Mouse (Mus musculus): ENCODE results near the gene Faap100.

The Faap100 gene

DNA sequence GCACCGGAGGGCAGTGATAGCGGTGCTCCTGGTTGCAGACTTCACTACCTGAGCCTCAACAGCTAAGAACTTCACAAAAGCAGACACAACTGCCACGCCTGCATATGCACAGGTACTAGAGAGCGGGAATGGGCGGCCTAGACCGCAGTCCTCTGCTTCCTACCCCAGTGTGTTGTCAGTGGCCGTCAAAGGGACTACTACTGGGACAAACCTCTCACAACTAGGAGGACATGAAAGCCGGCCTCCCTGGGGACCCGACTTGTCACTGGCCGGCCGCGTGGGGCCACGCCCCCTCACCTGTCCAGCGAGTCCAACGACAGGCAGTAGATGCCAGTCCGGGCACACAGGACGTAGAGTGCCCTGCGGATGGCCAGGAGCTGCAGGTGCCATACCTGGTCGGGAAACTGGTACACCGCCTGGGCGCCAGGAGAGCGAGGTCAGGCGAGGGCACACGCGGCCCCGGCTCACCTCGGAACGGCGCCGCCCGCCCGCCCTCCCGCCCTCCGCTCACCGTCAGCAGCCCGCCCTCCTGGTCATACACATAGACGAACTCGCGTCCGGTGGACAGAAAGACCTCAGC, 443 bp downstream of the Faap100 start:
- in situ Hi-C loops (cut with MboI; ENCODE audit: low pct_unique_long_range_greater_than_20kb in 1 of 2, low sequenced_read_pairs in 2 of 2, unreplicated experiment in 1 of 2), result no loop called here

DNA sequence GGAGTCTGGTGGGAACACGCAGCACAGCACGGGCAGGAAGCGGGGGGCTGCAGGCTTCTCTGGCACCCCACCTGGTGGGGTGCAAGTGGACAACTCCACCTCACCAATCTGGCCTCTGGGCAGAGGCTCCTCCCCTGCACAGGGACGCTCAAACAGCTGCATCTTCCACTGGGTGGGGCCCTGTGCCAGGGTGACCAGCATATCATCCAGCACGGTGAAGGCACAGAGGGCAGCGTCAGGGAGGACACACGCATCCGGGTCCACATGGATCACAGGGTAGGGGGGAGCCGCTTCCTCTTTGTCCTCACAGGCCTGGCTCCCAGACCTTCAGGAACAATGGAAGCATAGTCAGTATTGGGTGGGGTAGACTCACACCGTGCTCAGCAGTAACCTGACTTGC, 1.2 kb downstream of the Faap100 start:
- in situ Hi-C loops (cut with MboI; ENCODE audit: low pct_unique_long_range_greater_than_20kb in 1 of 2, low sequenced_read_pairs in 2 of 2, unreplicated experiment in 1 of 2), result no loop called here

DNA sequence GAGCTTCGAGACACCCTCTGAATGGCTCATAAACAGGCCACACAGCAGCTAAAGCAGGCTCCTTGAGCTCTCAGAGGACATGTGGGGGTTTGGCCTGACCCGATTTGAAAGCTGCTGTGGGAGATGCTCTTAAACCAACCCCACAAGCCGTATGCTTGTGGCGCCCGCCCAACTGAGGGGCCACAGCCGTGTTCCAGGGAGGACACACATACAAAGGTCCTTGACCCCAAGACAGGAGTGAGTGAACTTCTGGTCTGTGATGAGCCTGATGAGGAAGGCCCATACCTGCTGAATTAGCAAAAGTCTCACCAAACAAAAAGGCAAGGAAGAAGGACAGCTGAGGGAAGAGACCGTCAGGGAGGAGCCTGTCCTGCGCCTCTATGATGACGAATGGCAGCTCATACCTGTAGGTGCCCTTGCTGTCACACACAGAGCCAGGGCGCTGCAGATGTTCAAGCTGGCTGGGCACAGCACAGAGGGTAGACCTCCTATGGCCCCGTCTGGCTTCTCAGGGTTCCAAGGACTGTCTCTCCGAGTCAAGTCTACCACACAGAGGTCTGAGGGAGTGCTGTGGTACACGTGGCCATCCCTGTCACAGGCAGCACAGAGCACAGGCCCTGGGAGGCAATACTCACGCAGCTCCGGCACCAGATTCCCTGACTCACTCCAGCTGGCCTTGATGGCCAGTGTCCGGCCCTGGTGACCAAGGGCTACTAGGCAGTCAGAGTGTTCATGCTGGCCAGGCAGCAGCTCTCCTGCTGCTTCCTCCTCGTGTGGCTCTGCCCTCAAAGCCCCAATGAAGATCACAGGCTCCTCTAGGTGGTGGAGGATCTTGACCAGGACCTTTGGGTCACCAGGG, 2.0 kb downstream of the Faap100 start:
- in situ Hi-C loops (cut with MboI; ENCODE audit: low pct_unique_long_range_greater_than_20kb in 1 of 2, low sequenced_read_pairs in 2 of 2, unreplicated experiment in 1 of 2), result no loop called here

DNA sequence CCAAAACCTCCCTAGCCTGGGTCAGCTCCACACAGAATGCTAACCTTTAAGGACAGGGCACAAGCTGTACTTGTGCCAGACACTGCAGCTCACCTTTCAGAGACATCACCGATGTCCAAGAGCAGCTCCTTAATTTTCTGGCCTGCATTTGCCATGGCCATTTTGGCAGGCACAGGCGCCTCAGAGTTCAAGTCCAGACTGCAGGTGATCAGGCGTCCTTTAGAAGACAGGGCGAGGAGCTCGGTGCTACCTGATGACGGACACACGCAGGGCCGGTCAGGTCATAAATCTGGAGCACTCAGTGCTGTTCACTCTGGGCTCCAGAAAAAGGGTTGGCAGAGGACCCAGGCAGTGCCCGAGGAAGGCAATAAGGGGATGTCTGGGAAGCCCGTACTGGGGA, 3.2 kb downstream of the Faap100 start:
- in situ Hi-C loops (cut with MboI; ENCODE audit: low pct_unique_long_range_greater_than_20kb in 1 of 2, low sequenced_read_pairs in 2 of 2, unreplicated experiment in 1 of 2), result no loop called here

DNA sequence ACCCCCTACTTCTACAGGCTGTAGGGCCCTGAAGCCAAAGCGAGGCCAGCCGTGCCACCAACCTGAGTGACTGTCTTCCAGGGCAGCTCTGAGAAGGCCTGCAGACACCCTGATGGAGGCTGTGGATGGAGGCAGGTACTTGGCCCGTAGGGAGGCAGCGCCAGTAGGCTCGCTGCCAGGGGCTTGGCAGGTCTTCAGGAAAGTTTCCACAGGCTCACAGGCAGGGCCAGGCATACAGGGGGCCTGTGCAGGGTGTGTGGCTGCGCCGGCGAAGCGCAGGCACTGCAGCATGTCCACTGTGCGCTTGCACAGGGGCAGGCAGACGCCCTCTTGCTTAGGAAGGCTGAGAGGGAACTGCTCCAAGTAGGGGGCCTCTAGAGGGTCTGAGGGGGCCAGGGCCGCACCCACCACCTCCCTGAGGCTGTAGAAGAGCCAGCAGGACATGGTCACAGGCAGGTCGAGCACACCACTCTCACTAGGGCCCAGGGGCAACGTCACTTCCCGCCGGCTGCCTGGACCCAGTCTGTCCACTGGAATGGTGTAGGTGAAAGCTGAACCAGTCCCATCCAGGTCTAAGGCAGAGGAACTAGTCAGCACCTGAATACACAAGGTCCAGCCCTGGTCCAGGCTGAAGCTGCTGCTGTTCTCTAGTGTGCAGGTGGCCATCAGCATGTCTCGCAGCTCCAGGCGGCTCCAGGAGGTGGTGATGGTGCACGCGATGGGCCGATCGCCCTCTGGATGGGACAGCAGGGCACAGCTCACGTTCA, 4.6 kb downstream of the Faap100 start:
- in situ Hi-C loops (cut with MboI; ENCODE audit: low pct_unique_long_range_greater_than_20kb in 1 of 2, low sequenced_read_pairs in 2 of 2, unreplicated experiment in 1 of 2), result no loop called here

DNA sequence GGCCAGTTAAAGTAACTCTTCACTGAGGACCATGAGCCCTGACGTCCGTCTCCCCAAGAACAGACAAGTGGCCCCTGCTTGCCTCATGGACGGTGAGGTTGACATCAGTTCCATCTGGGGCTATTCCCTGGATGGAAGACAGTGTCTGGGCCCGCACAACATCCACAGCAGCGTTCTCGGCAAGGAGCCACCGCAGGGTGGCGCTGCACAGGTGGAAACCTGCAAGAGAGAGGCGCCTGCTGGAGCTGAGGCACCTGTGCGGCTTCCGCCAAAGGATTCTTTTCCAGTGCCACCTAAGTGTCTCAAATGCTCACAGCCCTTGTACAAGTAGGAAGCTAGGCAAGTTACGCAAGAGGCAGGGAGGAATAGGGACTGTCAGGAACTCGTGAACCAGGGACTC, 5.5 kb downstream of the Faap100 start:
- in situ Hi-C loops (cut with MboI; ENCODE audit: low pct_unique_long_range_greater_than_20kb in 1 of 2, low sequenced_read_pairs in 2 of 2, unreplicated experiment in 1 of 2), result no loop called here

DNA sequence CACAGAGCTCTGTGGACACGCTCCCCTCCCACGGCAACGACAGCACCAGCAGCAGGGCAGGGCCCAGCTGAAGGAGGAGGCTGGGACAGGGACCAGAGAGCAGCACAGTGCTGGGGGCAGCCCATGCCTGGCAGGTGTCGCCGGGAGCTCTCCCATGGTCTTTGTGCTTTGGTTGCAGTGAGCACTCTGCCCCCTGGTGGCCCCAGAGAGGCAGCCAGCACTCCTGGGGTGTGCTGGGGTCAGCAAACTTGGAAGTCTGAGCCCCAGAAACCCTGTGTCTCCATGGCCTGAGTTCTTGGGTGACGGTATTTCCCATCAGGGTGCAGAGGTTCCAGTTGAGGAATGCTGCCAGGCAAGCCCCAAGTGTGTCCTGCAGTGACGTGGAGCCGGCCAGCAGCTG, 8.9 kb downstream of the Faap100 start:
- in situ Hi-C loops (cut with MboI; ENCODE audit: low pct_unique_long_range_greater_than_20kb in 1 of 2, low sequenced_read_pairs in 2 of 2, unreplicated experiment in 1 of 2), result no loop called here

DNA sequence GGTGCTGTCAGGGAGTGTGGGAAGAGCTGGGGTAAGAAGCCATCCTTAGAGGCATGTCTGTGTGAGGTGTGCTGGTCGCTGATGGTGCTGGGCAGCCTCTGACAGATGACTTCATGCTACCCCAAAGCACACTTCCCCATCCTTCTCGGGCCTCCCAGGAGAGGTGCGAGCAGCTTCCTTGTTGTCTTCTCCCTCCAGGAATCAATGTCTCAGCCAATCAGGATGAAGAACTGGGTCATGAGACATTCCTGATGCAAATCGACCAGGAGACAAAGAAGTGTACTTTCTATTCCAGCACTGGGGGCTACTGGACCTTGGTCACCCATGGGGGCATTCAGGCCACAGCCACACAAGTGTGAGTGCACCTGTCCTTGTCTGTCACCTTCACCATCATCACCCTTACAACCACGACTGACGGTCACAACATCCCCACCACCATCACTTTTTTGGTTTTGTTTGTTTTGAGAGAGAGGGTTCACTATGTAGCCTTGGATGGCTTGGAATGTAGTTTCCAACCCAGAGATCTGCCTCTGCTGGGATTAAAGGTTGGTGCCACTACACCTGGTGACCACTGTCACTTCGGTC, 12.0 kb downstream of the Faap100 start:
- in situ Hi-C loops (cut with MboI; ENCODE audit: low pct_unique_long_range_greater_than_20kb in 1 of 2, low sequenced_read_pairs in 2 of 2, unreplicated experiment in 1 of 2), result no loop called here

DNA sequence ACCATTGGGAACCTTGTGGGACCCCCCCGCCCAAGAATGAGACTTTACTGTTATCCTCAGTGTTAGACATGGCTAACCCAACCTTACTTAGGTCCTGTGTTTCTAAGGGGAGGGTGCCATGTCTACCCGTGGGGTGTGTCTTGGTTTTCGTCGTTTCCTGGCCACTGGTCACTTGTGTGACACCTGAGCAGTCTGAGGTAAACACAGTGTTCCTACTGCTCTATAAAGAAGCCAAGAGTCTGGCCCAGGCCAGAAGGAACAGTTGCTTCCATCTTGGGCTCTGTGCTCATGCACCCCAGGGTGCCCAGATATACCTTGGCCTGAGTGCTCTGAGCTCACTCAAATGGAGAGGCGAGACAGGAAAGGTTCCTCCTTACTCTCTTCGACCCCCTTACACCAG, 15.7 kb downstream of the Faap100 start:
- in situ Hi-C loops (cut with MboI; ENCODE audit: low pct_unique_long_range_greater_than_20kb in 1 of 2, low sequenced_read_pairs in 2 of 2, unreplicated experiment in 1 of 2), result no loop called here

DNA sequence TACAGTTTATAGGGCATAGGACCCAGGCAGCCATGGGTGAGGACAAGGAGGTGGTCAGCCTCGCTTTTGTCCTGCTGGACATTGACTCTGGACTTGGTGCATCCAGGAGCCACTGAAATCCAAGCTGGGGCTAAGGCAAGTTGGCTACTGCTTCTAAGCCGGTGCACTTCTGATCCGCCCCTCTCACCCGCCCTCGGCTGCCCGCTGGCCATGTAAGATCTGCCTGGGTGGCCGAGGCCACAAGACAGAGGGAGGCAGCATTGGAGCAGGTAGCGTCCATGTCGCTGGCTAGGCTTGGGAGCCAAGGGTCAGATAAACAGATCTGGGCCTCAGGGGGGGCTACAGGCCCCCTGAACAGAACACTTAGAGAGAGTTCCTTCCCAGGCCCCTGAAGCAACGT, 17.3 kb downstream of the Faap100 start, which contains the start of gene Fscn2:
Gene Fscn2 (plus strand): TSS at position 240 of the 400 bp plus-strand sequence.
- in situ Hi-C loops (cut with MboI; ENCODE audit: low pct_unique_long_range_greater_than_20kb in 1 of 2, low sequenced_read_pairs in 2 of 2, unreplicated experiment in 1 of 2), result no loop called here

DNA sequence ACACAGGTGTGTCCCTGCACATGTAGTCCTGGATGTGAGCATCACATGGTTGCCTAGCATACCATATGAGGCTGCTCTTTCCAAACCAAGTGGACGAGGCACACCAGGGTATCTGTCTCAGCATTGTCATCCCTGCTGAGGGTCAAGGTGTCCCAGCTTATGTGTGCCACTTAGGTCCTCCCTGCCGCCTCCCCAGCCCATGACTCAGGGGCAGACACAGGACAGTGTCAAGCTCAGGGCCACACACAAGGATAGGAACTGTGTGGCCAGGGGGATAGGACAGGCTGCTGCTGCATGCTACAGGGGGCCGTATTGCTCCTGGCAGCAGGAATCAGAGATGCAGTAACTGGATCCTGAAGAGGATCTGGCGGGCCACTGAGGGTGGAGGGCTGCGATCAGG, 17.8 kb downstream of the Faap100 start:
- in situ Hi-C loops (cut with MboI; ENCODE audit: low pct_unique_long_range_greater_than_20kb in 1 of 2, low sequenced_read_pairs in 2 of 2, unreplicated experiment in 1 of 2), result no loop called here

DNA sequence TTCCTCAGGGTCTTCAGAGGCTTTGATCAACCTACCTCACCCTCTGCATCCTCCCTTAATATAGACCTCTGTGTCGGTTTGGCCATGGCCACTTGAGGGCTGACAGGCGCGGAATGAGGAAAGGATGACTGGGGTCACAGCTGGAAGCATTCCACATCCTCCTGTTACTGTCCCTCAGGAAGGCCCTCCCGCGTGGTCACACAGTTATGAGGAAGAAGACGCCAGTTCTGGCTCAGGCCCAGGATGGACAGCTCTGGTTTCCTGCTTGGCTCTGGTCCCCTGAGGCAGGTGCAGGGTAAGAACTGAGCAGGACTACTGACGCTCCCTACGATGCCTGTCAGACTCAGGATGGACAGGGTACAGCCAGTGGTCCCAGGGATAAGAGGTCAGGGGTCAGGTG, 18.5 kb downstream of the Faap100 start:
- in situ Hi-C loops (cut with MboI; ENCODE audit: low pct_unique_long_range_greater_than_20kb in 1 of 2, low sequenced_read_pairs in 2 of 2, unreplicated experiment in 1 of 2), result no loop called here

DNA sequence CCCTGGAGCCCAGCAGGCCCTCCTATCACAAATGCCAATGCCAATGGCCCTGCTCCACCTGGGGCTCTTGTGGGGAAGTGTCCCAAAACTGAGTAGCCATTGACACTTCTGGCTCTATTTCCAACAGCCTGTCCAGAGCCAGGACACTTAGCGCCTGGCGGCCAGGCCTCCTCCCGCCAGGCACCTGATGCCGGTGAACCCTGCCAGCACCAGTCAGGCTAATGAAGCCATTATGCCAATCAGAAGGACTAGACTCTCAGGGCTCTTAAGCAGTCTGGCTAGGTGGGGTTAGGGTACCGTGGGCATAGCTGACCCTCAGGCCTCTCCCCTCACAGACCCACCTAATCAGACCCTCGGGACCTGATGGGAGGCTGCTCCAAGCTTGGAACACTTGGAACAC, 19.2 kb downstream of the Faap100 start:
- in situ Hi-C loops (cut with MboI; ENCODE audit: low pct_unique_long_range_greater_than_20kb in 1 of 2, low sequenced_read_pairs in 2 of 2, unreplicated experiment in 1 of 2), result no loop called here

DNA sequence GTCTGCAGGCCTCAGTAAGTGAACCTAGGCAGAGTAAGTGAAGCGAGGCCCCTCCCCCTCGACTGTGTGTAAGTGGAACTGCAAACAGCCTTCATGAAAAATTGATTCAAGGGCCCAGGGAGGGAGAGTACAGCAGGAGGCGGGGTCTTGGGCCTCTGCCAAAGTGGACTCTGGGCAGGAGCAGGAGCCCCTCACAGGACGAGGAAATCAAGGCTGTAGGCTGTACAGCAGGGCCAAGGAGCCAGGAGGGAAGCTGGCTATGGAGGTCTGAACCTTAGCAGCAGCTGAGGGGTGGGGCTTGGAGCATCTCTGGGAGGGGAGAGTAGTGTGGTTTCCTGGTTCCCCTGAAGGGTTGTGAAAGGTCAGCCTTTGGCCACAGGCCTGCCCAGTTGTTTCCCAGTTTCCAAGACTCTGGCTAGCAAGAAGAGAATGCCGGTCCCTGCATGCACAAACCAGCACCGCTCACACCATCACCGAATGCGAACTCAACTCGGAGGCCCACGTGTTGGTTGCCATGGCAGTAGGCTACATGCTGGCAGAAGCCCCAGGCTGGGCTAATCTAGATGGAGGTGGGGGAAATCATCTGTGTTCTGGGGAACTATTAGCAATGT, 20.7 kb downstream of the Faap100 start:
- in situ Hi-C loops (cut with MboI; ENCODE audit: low pct_unique_long_range_greater_than_20kb in 1 of 2, low sequenced_read_pairs in 2 of 2, unreplicated experiment in 1 of 2), result no loop called here

DNA sequence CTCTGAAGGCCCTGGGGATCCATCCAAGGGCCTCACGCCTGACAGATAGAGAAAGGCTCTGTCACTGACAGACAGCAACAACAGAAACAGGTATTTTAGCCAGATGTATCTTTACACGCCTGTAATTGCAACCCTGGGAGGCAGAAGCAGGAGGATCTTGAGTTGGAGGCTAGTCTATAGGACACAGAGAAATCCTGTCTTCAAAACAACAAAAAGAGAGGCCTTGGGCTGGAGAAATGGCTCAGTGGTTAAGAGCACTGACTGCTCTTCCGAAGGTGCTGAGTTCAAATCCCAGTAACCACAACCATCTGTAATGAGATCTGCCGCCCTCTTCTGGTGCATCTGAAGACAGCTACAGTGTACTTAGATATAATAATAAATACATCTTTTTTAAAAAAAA, 21.7 kb downstream of the Faap100 start:
- in situ Hi-C loops (cut with MboI; ENCODE audit: low pct_unique_long_range_greater_than_20kb in 1 of 2, low sequenced_read_pairs in 2 of 2, unreplicated experiment in 1 of 2), result no loop called here

DNA sequence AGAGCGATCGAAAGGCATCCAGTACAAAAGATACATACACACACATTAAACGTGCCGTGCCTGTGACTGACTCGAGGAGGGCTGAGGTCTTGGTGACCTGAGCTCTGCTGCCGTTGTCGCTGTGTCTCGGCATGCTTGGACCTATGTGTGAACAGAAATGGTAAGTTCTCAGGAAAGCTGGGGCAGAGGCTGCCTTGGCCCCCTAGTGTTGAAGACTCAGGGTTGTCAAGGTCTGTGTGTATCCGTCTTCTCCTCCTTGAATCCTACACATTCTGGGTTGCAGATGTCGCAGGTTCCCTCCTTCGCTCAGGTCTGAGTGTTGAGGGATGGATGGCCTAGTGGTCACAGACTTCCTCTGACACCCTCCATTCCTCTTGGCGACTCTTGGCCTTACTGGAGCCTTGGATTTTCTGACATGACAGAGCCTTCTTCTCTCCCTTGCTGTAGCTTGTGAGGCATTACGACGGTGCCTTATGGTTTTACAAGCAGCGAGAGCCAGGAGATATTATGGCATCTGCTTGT, 22.2 kb downstream of the Faap100 start:
- in situ Hi-C loops (cut with MboI; ENCODE audit: low pct_unique_long_range_greater_than_20kb in 1 of 2, low sequenced_read_pairs in 2 of 2, unreplicated experiment in 1 of 2), result no loop called here

DNA sequence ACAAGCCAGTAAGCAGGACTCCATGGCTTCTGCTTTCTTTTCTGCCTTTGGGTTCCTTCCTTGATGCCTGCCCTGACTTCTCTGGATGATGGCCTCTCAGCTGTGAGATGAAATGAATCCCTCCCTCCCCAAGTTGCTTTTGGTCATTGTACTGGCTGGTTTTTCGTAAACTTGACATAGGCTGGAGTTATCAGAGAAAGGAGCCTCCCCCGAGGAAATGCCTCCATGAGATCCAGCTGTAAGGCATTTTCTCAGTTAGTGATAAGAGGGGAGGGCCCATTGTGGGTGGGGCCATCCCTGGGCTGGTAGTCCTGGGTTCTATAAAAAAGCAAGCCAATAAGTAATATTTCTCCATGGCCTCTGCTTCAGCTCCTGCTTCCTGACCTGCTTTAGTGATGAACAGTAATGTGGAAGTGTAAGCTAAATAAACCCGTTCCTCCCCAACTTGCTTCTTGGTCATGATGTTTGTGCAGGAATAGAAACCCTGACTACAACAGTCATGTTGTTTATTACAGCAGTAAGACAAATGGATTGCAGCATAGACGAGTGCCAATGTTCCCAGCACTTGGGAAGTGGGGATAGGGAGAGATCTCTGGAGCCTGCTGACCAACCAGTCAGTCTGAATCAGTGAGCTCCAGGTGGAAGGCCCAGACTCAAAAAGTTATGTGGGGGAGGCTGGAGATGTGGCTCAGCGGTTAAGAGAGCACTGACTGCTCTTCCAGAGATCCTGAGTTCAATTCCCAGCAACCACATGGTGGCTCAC, 23.1 kb downstream of the Faap100 start:
- in situ Hi-C loops (cut with MboI; ENCODE audit: low pct_unique_long_range_greater_than_20kb in 1 of 2, low sequenced_read_pairs in 2 of 2, unreplicated experiment in 1 of 2), result no loop called here
